Mouse (Mus musculus) heart, embryonic 12.5 days (tissue): Measurements from ENCODE around the gene Rbm28. TPM values are rescaled to one million over a fixed set of nuclear protein-coding genes. Genes with fewer than 3 reads are reported as not detected.
A peak's percentile ranks its signal among the peaks of the same experiment; 100 is the strongest.

ENCODE experiments used
- ATAC-seq: fragments of 200-750 bp; cut with Nextera tagmentation; 2 replicates; pipeline ENCODE4 v1.8.0; 2017; ENCODE audit warnings: moderate TSS enrichment, moderate library complexity; ENCODE audit not compliant: insufficient number of reproducible peaks, low FRiP score
- H3K27ac ChIP-seq: fragments of 300-500 bp; sonication (generic); 2 replicates; pipeline ENCODE4 v1.5.1; 2016; ENCODE audit warnings: mild to moderate bottlenecking, moderate library complexity; ENCODE audit not compliant: poor library complexity, severe bottlenecking
- H3K27me3 ChIP-seq: fragments of 300-500 bp; sonication (generic); replicated peaks from 2 replicates; pipeline ENCODE4 v1.6.1; 2016; ENCODE audit warnings: mild to moderate bottlenecking, moderate library complexity
- H3K36me3 ChIP-seq: fragments of 300-500 bp; sonication (generic); 2 replicates; pipeline ENCODE4 v1.6.1; 2016; ENCODE audit warnings: mild to moderate bottlenecking, moderate library complexity
- H3K4me1 ChIP-seq: fragments of 300-500 bp; sonication (generic); replicated peaks from 2 replicates; pipeline ENCODE4 v1.6.1; 2016; ENCODE audit warnings: mild to moderate bottlenecking
- H3K4me2 ChIP-seq: fragments of 300-500 bp; sonication (generic); 2 replicates; pipeline ENCODE4 v1.6.1; 2016; ENCODE audit warnings: mild to moderate bottlenecking, moderate library complexity
- H3K4me3 ChIP-seq: fragments of 300-500 bp; sonication (generic); 2 replicates; pipeline ENCODE4 v1.5.1; 2016; ENCODE audit warnings: mild to moderate bottlenecking
- H3K9ac ChIP-seq: fragments of 300-500 bp; sonication (generic); 2 replicates; pipeline ENCODE4 v1.6.1; 2016; ENCODE audit warnings: mild to moderate bottlenecking, moderate library complexity
- H3K9me3 ChIP-seq: fragments of 300-500 bp; sonication (generic); replicated peaks from 2 replicates; pipeline ENCODE4 v1.6.1; 2016; ENCODE audit warnings: mild to moderate bottlenecking, moderate library complexity
- WGBS: fragments of 180-500 bp; shearing (Covaris S2); methylation state at CpG from one replicate; pipeline ENCODE4 v1.1.7; 2016; 5-methylcytosine and 5-hydroxymethylcytosine counted together
- polyA plus RNA-seq: library from polyadenylated mRNA; unstranded; fragments of >200 nt; fragmentation: Nextera tagmentation; extraction: Ambion mirVana; gene quantifications from 2 replicates; pipeline ENCODE4 v1.2.1, GENCODE M21; 2016

The Rbm28 gene
- polyA plus RNA-seq, 1 experiment from 2014 or later, result 32.4 TPM

- H3K9ac ChIP-seq, result no peak overlapping the region
- H3K4me1 ChIP-seq, result peaks cover 3% of the 10 kb centered on the region
- H3K4me3 ChIP-seq, result no peak overlapping the region
- no peaks in the 10 kb centered on the region for H3K9me3 ChIP-seq
- peaks cover 56% of the 10 kb centered on the region for H3K36me3 ChIP-seq
- no peak for ATAC-seq
- WGBS, result 78% methylated on average over 6 of the region's 6 CpGs
- H3K4me2 ChIP-seq, result no peak overlapping the region
- 0 out of 2 replicates have a peak, but pooled peaks cover 5% of the 10 kb centered on the region for H3K27me3 ChIP-seq
- H3K27ac ChIP-seq, result no peak overlapping the region
These were observed 39.2 kb upstream of the Rbm28 start for GRCm38 (mm10) chr6:29203861-29204585.

- peaks cover 9% of the 10 kb centered on the region for H3K4me1 ChIP-seq
- ATAC-seq, result no peak
- H3K27ac ChIP-seq, result no peak overlapping the region
- H3K36me3 ChIP-seq, result peaks cover 56% of the 10 kb centered on the region
- H3K4me3 ChIP-seq, result no peak overlapping the region
- 0 out of 2 replicates have a peak, but pooled peaks cover 5% of the 10 kb centered on the region for H3K27me3 ChIP-seq
- H3K9ac ChIP-seq, result no peak overlapping the region
- no peaks in the 10 kb centered on the region for H3K9me3 ChIP-seq
- 87% methylated on average over 13 of the region's 13 CpGs for WGBS
- H3K4me2 ChIP-seq, result no peak overlapping the region
These were observed 38.3 kb upstream of the Rbm28 start for GRCm38 (mm10) chr6:29203096-29203495.

DNA sequence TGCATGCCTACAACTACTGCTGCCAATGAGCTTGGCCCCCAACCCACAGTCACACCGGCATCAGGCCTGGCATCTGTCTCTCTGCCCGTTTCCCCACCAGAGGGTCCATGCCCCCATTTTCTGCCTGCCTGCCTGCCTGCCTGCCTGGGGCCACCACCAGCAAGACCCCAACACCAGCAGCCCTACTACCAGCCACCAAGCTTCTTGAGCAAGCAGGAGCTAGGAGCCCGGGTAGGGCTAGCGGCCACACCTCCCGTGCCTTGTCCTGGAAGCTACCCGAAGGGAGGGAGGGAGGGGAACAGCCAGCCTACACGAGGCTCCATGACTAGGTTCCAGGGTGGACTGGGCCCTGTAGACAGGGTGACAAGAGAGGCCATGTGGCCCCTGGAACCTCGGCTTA lies 37.2 kb upstream of the Rbm28 start:
- H3K36me3 ChIP-seq, result peaks cover 49% of the 10 kb centered on the region
- peaks cover 15% of the 10 kb centered on the region; the same call in 1 of the 2 replicates for H3K27me3 ChIP-seq
- H3K4me2 ChIP-seq, result no peak overlapping the region
- peaks cover 9% of the 10 kb centered on the region for H3K4me1 ChIP-seq
- H3K27ac ChIP-seq, result no peak overlapping the region
- WGBS, result 82% methylated on average over 8 of the region's 8 CpGs
- ATAC-seq, result no peak
- no peak overlapping the region for H3K9ac ChIP-seq
- no peak overlapping the region for H3K4me3 ChIP-seq
- H3K9me3 ChIP-seq, result no peaks in the 10 kb centered on the region

- H3K4me3 ChIP-seq, result no peak overlapping the region
- H3K36me3 ChIP-seq, result peaks cover 44% of the 10 kb centered on the region
- ATAC-seq, result no peak
- no peak overlapping the region for H3K4me2 ChIP-seq
- H3K27ac ChIP-seq, result no peak overlapping the region
- WGBS, result 88% methylated on average over 5 of the region's 5 CpGs
- H3K9ac ChIP-seq, result no peak overlapping the region
- H3K9me3 ChIP-seq, result no peaks in the 10 kb centered on the region
- H3K4me1 ChIP-seq, result peaks cover 9% of the 10 kb centered on the region
- H3K27me3 ChIP-seq, result peaks cover 19% of the 10 kb centered on the region
These were observed 36.5 kb upstream of the Rbm28 start for GRCm38 (mm10) chr6:29201341-29201740.

DNA sequence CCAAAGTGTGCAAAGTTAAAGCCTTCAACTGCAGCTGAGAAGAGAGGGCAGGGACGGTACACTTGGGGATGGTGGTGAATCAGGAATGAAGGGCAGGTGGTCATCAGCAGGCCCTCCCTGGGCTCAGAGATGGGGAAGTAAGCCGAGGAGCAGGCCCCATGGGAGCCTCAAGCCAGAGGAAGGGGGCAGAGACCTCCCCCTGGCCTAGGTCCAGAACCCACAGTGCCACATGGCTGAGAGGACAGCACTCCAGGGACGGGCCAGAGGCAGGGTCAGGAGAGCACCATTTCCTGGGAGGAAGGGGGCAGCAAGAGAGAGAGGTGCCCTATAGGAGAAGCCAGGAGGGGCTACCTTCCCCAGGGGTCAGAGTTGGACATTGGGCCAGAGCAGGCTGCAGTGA lies 35.7 kb upstream of the Rbm28 start:
- Histone ChIP-seq H3K4me1 (peaks cover 14% of the 10 kb centered on the region), H3K36me3 (peaks cover 37% of the 10 kb centered on the region), H3K27me3 (peaks cover 19% of the 10 kb centered on the region), H3K9me3 (no peaks in the 10 kb centered on the region), H3K4me3 (no peak overlapping the region), H3K4me2 (no peak overlapping the region), H3K9ac (no peak overlapping the region), H3K27ac (no peak overlapping the region)
- WGBS, result 60% methylated on average over 3 of the region's 3 CpGs
- no peak for ATAC-seq

- no peak overlapping the region for H3K27ac ChIP-seq
- no peak for ATAC-seq
- 30% methylated on average over 8 of the region's 8 CpGs for WGBS
These were observed 34.5 kb upstream of the Rbm28 start for GRCm38 (mm10) chr6:29199223-29199855.

GRCm38 (mm10) chr6:29198309-29199222 lies 33.8 kb upstream of the Rbm28 start:
- Histone ChIP-seq H3K4me1 (peaks cover 25% of the 10 kb centered on the region), H3K27ac (no peak overlapping the region), H3K4me3 (peak overlapping the region; percentile 42), H3K9ac (peak overlapping the region; percentile 47; the same call in 1 of the 2 replicates), H3K9me3 (no peaks in the 10 kb centered on the region), H3K27me3 (peaks cover 19% of the 10 kb centered on the region), H3K4me2 (peak overlapping the region; percentile 79), H3K36me3 (peaks cover 23% of the 10 kb centered on the region)
- peak; percentile 58 for ATAC-seq
- WGBS, result 16% methylated on average over 25 of the region's 25 CpGs

More at GRCm38 (mm10) chr6:29199223-29199855, 34.5 kb upstream of the Rbm28 start:
- Histone ChIP-seq H3K36me3 (peaks cover 31% of the 10 kb centered on the region), H3K9ac (peak overlapping the region; percentile 47; the same call in 1 of the 2 replicates), H3K4me1 (peaks cover 17% of the 10 kb centered on the region), H3K9me3 (no peaks in the 10 kb centered on the region), H3K4me3 (peak overlapping the region; percentile 42), H3K4me2 (peak overlapping the region; percentile 79), H3K27me3 (peaks cover 19% of the 10 kb centered on the region)

GRCm38 (mm10) chr6:29195846-29196698 lies 31.3 kb upstream of the Rbm28 start:
- peaks cover 30% of the 10 kb centered on the region for H3K27me3 ChIP-seq
- no peak overlapping the region for H3K4me2 ChIP-seq
- peaks cover 26% of the 10 kb centered on the region for H3K4me1 ChIP-seq
- no peak overlapping the region for H3K4me3 ChIP-seq
- H3K27ac ChIP-seq, result no peak overlapping the region
- 73% methylated on average over 5 of the region's 5 CpGs for WGBS
- H3K9ac ChIP-seq, result no peak overlapping the region
- ATAC-seq, result no peak
- H3K36me3 ChIP-seq, result peaks cover 5% of the 10 kb centered on the region; the same call in 1 of the 2 replicates
- no peaks in the 10 kb centered on the region for H3K9me3 ChIP-seq

- H3K27ac ChIP-seq, result no peak overlapping the region
- WGBS, result 77% methylated on average over 5 of the region's 5 CpGs
- peaks cover 26% of the 10 kb centered on the region for H3K4me1 ChIP-seq
- no peaks in the 10 kb centered on the region for H3K9me3 ChIP-seq
- H3K27me3 ChIP-seq, result peaks cover 24% of the 10 kb centered on the region
- no peak overlapping the region for H3K4me3 ChIP-seq
- no peaks in the 10 kb centered on the region for H3K36me3 ChIP-seq
- H3K9ac ChIP-seq, result no peak overlapping the region
- H3K4me2 ChIP-seq, result no peak overlapping the region
- ATAC-seq, result no peak
These were observed 30.3 kb upstream of the Rbm28 start for GRCm38 (mm10) chr6:29195146-29195545.
